Mouse (Mus musculus) MEL (cell line): ENCODE data around the gene Tgm2.

ENCODE experiments used
- GABPA ChIP-seq: IDR thresholded peaks from 2 replicates; pipeline ENCODE4 v1.6.1; 2012; ENCODE audit warnings: low read depth, mild to moderate bottlenecking, inconsistent platforms, low read length, improper control_type of control experiment, moderate library complexity
- GATA1 ChIP-seq: IDR thresholded peaks from 2 replicates; pipeline ENCODE4 v1.6.1; 2011; ENCODE audit warnings: low read depth, low read length, improper control_type of control experiment
- HCFC1 ChIP-seq: IDR thresholded peaks from 2 replicates; pipeline ENCODE4 v1.6.1; 2012; ENCODE audit warnings: low read depth, mild to moderate bottlenecking, inconsistent platforms, low read length, improper control_type of control experiment, moderate library complexity
- POLR2A ChIP-seq, 2 experiments: IDR thresholded peaks; 2 replicates each; pipeline ENCODE4 v1.6.1; 2011 to 2012; ENCODE audit warnings: low read length in 2 of 2, mild to moderate bottlenecking in 2 of 2, control low read depth in 1 of 2, improper control_type of control experiment in 1 of 2, low read depth in 1 of 2, moderate library complexity in 1 of 2; ENCODE audit not compliant: control insufficient read depth in 1 of 2, insufficient read depth in 1 of 2, poor library complexity in 1 of 2

GRCm38 (mm10) chr2:158155615-158156014, 9.4 kb upstream of the Tgm2 start:
- TF ChIP-seq HCFC1, result no peak
- no peak for TF ChIP-seq GATA1
- TF ChIP-seq GABPA, result no peak
- TF ChIP-seq POLR2A (IDR thresholded peaks at IDR 0.05; ENCODE audit: control insufficient read depth in 1 of 2, insufficient read depth in 1 of 2, low read depth in 1 of 2, low read length in 2 of 2, poor library complexity in 1 of 2), result no peak
